Mouse (Mus musculus) erythroblast, embryonic 14.5 days (primary cell): ENCODE measurements around the gene Krt26.

Experiments
- GATA1 ChIP-seq: IDR thresholded peaks from 2 replicates; pipeline ENCODE4 v1.6.1; 2012; ENCODE audit warnings: low read length, inconsistent platforms, mixed read lengths
- TAL1 ChIP-seq: IDR thresholded peaks from 3 replicates; pipeline ENCODE4 v1.6.1; 2012; ENCODE audit warnings: low read length, inconsistent platforms, mixed read lengths

DNA sequence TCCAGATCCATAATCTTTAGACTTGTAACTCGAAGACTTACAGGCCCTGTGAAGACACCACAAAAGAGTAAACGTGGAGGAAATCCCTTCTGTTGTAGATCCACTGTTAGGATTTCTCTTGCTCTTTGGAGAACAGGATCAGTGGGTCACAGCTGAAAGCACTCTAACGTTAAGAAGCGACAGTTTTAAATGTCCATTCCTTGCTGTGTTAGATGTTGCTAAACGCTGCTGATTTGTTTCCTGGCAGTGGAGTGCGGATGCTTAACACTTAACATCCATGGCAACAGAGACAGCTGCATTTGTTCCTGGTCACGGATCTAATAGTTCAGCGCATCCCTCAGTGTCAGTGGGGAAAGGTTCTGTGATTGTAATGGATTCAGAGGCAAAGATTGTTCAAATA, 21.2 kb downstream of the Krt26 start:
- TF ChIP-seq TAL1 (no peak), GATA1 (no peak)
